Mouse (Mus musculus): ENCODE measurements around the gene Myo9b.

DNA sequence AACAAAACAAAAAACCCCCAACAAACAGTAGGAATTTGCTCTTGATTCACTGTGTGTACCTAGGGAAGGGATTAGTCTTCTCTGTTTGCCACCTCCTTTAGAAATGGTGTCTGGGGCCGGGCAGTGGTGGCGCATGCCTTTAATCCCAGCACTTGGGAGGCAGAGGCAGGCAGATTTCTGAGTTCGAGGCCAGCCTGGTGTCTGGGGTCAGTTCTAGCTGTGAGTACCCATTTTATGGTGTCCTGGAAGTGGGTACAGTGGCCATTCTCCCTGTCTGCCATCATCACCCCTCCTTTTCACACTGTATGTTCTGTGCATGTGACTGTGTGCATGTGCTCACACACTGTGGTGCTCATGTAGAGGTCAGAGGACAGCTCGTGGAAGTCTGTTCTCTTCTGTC is 135.7 kb downstream of the Myo9b start:
- no peak for TF ChIP-seq CTCF (IDR thresholded peaks at IDR 0.05)
- no peak for TF ChIP-seq EP300 (IDR thresholded peaks at IDR 0.05)

Measured in lung, postnatal 0 days (tissue).